Mouse (Mus musculus): ENCODE data around the gene Thrb.

Thrb gene

GRCm38 (mm10) chr14:17781921-17782320, 121.9 kb downstream of the Thrb start:
- no peak for DNase-seq (ENCODE audit: low read depth, low spot score)

DNA sequence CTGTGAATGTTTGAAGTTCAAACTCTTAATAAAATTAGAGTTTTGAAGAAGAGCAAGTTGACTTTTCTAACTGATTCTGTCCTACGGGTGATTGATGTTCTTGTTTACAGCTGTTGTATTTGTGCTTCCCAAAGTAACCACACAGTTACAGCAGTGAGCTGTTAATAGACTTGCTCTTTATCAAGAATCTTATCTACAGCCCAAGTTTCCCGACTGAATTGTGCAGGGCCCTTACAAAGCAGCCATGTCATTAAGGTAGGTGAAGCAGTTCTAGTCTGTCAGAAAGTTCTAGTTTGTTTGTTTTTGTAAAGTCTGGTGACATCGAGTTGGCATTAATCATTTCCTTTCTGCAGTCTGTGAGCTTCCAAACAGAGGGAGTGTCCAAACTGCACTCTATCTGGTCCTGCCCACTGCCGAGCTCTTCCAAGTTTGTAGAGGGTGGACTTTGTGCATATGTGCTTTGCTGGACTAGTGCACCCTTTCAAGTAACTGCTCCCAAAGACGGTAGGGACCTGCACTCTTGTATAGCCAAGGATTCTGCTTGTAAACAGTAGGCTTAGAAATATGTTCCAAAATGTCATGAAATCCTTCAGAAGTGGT, 124.2 kb downstream of the Thrb start:
- DNase-seq (ENCODE audit: low read depth, low spot score), result no peak

- no peak for DNase-seq (ENCODE audit: low read depth, low spot score)
Observed at GRCm38 (mm10) chr14:17785370-17785769, 125.3 kb downstream of the Thrb start.

GRCm38 (mm10) chr14:17786249-17786648, 126.2 kb downstream of the Thrb start:
- no peak for DNase-seq (ENCODE audit: low read depth, low spot score)

GRCm38 (mm10) chr14:17803934-17804602, 144.0 kb downstream of the Thrb start:
- no peak for DNase-seq (ENCODE audit: low read depth, low spot score)

GRCm38 (mm10) chr14:17811051-17811450, 151.0 kb downstream of the Thrb start:
- no peak for DNase-seq (ENCODE audit: low read depth, low spot score)

DNA sequence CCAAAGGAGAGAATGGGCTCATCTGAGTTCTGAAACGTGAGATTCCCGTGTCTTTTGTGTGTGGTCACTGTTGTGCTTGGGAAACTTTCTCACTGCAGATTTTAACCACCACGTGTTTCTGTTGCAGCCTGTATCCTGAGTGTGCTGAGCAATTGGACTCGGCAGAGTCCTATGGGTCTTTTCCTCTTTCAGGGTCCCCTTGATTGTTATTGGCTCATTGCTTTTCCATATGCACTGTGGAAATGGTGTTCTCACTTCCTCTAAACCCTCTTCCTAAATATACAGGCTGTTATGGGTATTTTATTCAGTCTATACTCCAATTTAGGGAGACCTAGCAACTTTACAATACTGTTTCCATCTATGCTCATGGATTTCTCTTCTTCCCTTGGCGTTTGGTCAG, 152.4 kb downstream of the Thrb start:
- DNase-seq (ENCODE audit: low read depth, low spot score), result no peak

DNA sequence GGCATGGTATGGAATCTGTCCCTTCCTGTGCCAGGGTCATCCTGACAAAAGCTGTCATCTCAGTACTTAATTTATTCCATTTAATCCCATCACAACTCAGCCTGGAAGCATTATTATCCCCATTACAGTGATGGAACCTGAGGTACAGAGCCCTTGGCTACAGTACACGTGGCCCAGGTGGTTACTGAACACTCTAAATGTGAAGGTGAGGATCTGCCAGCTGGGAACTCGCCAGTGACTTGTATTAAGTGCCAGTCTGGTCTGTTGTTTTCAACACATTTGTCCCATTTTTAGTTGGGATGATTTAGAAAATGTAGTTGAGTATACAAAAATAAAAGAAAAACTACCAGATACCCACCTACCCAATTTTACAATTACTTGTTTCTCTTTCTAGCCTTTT, 155.0 kb downstream of the Thrb start:
- no peak for DNase-seq (ENCODE audit: low read depth, low spot score)

DNA sequence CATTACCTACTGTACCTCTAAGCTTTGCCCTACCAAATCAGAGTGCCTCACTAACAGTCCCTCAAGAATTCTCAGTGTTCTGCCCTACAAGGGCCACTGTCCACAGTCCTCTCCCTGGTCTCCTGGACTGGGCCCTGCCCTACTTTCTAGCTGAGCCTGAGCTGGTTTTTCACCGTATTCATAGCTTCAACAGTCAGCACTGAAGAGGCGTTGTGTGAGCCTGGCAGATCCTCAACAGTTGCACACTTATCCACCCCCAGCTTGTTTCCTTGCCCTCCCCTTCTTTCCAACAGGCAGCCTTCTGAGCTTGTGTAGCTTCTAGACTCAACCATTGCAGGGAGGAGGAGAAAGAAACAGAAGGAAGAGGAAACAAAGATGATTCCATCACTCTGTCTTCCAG, 158.0 kb downstream of the Thrb start:
- DNase-seq (ENCODE audit: low read depth, low spot score), result no peak

GRCm38 (mm10) chr14:17822754-17823153, 162.7 kb downstream of the Thrb start:
- no peak for DNase-seq (ENCODE audit: low read depth, low spot score)

- DNase-seq (ENCODE audit: low read depth, low spot score), result no peak
Observed at GRCm38 (mm10) chr14:17827401-17827800, 167.3 kb downstream of the Thrb start.

GRCm38 (mm10) chr14:17835738-17836137, 175.7 kb downstream of the Thrb start:
- DNase-seq (ENCODE audit: low read depth, low spot score), result no peak

GRCm38 (mm10) chr14:17836766-17837165, 176.7 kb downstream of the Thrb start:
- DNase-seq (ENCODE audit: low read depth, low spot score), result no peak

DNA sequence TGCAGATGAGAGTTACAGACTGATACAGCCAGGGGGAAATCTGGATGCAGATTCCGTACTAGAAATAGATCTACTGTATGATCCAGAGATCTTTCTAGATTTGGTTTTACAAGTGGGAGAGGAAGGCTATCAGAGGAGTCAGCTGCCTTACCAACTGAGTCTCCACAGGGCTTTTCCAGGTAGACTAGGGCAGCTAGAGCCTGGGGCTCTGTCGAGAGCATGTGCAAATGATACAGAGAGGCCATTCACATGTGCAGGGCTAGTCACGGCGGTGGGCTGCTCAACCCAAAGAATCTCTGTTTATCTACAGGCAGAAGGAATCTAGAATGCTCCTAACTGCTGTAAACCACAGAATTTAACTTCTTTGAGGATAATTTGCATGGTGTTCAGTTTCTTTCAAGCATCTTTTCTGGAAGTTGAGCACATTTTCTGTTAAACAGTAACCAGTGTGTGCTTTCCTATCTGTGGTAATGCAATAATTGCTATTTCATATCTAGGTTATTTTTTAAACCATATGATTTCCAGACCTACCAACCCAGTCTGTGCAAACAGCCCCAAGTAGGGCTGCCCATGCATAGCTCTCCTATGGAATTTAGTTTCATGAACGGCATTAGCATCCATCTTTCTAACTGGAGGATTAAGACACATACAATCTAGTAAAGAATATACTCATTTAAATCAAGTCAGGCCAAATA, 185.1 kb downstream of the Thrb start:
- DNase-seq (ENCODE audit: low read depth, low spot score), result no peak

GRCm38 (mm10) chr14:17845871-17846270, 185.8 kb downstream of the Thrb start:
- DNase-seq (ENCODE audit: low read depth, low spot score), result no peak

DNA sequence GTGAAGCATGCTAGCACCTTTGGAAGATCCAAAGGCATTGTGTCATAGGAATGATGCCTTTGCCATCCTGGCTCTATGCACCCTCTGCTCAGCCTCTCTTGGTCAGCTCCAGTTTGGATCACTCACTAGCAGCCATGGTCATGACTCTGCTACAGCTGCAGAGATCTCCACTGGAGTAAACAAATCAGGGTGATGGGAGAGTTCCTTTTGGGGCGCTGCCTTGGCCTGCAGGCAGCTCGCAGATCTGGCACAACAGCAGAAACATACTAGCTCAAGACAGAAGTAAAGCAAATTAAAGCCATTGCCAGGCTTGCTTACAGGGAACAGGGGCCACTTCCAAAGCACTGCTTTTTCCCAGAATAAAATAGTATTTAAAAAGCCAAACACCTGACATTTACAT, 186.6 kb downstream of the Thrb start:
- no peak for DNase-seq (ENCODE audit: low read depth, low spot score)

GRCm38 (mm10) chr14:17847211-17847610, 187.2 kb downstream of the Thrb start:
- DNase-seq (ENCODE audit: low read depth, low spot score), result no peak

DNA sequence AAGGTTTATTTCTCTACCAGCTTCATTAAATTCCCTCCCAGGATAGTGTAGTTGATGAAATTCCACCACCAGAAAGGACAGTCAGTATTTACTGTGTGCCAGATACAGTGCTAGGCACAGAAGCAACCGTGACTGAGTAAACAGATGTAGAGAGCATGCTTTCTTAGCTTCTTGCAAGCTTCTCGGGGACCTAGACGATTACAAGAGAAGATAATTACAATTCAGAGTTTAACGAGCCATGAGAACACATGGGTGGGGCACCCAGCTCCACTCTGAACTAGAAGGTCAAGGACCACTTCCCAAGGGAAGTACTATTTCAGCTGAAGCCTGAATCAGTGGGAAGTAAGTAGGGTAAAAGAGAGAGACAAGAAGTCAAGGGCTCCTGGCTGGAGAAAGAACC, 190.3 kb downstream of the Thrb start:
- no peak for DNase-seq (ENCODE audit: low read depth, low spot score)

DNA sequence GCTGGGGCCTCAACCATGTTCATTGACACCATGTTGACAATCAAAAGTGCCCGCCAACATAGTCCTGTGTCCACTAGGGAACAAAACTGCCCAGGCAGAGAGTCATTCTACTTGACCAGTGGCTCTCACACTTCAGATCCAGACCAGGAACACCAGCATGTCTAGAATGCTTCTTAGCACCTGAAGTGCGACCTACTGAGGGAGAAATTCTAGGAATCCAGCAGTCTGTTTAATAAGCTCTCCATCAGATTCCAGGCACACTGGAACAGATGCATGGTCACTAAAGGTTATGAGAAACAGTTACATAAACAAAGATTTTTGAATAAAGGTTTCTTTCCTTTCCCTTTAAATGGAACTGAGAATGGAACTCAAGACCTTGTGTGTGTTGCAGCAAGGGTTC, 192.2 kb downstream of the Thrb start:
- DNase-seq (ENCODE audit: low read depth, low spot score), result no peak

- DNase-seq (ENCODE audit: low read depth, low spot score), result no peak
Observed at GRCm38 (mm10) chr14:17859790-17860385, 199.8 kb downstream of the Thrb start.

DNA sequence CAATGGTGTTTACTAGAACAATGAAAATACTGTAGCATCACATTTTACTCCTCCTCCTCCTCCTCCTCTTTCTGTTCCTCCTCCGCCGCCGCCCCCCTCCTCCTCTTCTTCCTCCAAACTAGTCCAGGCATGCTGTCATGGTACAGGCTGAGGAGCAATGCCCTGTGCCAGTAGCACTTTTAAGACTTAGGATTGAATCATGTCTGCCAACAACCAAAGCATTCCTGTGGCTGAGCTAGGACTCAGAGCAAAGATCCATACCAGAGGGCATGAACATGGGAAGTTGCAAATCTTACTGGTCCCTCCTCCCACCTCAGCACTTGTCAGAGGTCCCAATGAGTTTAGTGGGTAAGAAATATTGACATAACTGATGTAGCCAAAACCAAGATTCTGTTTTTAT, 202.6 kb downstream of the Thrb start:
- DNase-seq (ENCODE audit: low read depth, low spot score), result no peak

GRCm38 (mm10) chr14:17863701-17864320, 203.8 kb downstream of the Thrb start:
- DNase-seq (ENCODE audit: low read depth, low spot score), result no peak

Measured in brain, embryonic 18.5 days (tissue).